Mouse (Mus musculus): ENCODE results near the gene Syne3.

DNA sequence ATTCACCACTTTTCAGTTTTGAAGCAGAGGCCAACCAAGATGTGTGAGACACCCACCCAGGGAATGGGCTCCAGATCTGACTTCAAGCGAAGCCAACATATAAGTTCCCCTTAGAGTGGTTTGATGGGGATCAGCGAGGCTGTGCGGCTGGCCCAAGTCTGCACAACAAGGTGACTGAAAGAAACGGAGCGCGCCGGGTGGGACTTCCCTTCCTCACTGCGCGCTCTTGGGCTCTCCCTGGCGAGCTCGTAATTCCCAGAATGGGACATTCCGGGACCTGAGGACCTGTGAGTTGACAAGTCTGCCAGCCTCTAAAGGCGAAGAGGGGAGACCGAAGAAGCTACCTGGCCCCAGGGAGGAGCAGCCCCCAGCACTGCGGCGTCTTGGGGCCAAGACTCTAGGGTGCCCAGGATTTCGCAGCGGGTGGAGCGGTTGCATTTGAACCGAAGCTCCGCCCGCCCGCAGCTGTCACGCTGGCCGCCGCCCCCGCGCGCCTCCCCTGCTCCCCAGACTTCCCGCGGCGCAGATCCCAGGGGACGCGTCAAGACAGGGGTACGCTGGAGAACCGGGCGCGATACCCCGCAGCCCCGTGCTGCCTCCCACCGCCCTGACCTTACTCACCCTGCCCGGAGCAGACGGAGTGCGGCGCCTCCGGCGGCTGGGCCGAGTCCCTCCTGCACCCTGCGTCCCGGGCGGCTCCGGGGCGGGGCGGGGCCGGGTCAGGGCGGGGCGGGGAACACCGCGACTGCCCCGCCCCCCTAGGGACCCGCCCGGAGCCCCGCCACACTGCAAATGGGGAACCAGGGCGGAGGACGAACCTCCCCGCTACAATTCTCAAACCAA lies at the start of gene Syne3:
- TF ChIP-seq CTCF (IDR thresholded peaks at IDR 0.05; ENCODE audit: low read depth): no peak; the same call in 1 of the 2 replicates
- TF ChIP-seq EP300 (IDR thresholded peaks at IDR 0.05; ENCODE audit: low read depth): no peak

Data from heart, postnatal 0 days (tissue).